Mouse (Mus musculus): ENCODE results near the gene Adamts13.
A peak's percentile ranks its signal among the peaks of the same experiment; 100 is the strongest.

The Adamts13 gene

DNA sequence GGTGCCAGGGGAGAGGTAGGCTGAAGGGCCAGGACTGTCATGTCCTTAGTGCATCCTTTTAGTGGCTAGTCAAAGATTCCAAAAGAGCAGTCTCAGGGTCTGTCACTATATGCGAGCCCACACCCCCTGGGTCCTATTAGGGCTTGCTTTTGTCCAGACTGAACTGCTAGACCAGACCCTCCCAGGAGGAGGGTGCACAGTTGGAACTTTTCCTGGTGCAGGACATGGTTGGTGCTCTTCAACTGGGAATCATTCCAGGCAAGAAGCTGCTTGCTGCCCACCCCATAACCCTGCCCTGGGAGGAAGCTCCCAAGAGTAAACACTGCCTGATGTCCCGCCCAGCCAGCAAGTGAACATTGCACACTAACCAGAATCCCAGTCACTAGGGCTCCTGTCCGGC is at the start of gene Adamts13:
TSS of gene Adamts13 (plus strand) at position 301 of the 400 bp plus-strand sequence.
- DNase-seq (ENCODE audit: low read depth) = no peak

- DNase-seq (ENCODE audit: low read depth) = no peak
These were observed 45.3 kb upstream of the Adamts13 start for GRCm38 (mm10) chr2:26927745-26928476.

DNA sequence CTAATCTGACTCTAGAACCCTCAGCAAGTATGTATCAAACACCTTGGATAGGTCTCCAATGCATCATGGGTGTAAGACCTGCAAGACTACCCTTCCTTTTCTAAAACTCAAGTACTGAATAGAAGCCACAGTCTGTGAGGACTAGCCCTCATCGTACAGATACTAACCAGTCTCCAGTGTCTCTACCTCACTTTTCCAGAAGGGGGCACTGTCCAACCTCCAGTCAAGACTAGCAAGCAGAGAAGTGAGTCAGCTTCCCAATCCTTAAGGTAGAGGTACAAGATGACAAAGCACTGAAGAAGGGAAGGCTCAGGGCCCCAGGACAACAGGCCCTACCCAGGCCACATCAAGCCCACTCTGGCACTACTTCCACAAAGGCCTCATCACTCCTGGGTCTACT is 42.8 kb upstream of the Adamts13 start:
- DNase-seq (ENCODE audit: low read depth) = peak; percentile 77

DNA sequence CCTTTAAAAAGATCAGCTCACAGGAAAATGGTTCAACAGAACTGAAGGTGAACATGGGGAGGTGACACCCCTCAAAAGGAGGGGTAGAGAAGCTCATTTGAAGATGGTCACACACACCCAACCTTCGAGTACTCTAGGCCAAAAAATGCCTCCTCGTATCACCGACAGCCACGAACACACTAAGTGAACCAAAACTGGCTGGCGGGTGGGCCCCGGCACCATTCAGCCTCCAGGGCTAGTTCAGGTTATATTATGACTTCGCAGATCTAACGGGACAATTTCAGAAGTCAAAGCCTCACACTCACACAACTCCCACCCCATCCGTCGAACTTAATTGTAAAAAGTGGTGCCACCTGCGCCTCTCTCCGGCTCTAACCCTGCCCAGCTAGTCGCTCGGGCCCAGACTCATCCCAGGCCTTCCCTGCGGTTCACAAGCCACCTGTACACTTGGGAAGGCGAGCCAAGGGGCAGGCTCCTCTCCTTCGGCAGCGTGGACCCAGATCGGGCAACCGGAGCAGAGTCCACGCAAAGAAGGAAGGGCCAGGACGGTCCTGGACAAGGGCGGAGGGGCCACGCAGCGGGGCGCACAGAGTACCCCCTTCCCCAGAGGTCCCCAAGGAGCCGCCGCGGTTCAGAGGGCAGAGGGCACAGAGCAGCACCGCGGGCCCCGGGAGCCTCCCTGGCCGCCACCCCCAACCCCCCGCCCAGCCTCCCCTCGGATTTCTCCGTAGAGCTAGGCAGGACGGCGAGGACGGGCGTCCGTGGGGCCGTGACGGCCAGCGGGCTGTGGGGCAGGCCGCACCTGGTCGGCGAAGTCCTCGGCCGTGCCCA is 40.5 kb upstream of the Adamts13 start:
- DNase-seq (ENCODE audit: low read depth) = no peak

DNA sequence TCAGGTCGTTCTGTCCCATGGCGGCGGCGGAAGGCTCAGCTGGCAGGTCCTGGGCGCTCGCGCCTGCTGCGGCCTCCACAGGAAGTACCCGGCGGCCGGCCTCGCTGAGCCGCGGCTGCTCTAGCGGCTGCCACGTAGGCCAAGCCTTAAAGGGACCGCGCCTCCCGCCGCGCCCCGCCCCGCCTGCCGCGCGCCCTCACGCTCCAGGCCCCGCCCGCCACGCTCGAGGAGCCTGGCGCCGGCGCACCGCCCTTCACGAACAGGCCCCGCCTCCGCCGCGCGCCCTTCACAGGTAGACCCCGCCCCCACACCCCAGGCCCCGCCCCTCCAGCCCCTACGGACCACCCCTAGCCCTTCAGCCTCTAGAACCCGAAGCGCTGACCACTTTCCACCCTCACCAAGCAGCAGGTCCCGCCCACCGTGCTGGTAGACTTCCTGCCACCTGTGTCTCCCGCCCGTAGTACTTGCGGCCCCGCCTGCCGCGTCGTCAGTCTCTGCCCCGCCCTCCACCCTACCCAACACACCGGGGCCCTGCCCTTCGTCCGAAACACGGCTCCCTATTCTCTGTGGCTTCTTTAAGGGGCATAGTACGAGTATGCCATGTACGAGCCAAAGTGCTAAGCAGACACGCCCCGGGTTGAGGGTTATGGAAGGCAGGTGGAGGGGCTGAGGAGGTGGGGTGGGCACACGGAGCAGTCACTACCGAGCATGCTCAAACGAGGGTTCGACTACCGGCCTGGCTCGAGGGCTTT is 39.7 kb upstream of the Adamts13 start, which contains the start of the genes Surf4 and Stkld1:
TSS of gene Surf4 (minus strand) at position 625 of the 752 bp plus-strand sequence.
TSS of gene Stkld1 (plus strand) at position 744 of the 752 bp plus-strand sequence.
- DNase-seq (ENCODE audit: low read depth) = peak; percentile 89

DNA sequence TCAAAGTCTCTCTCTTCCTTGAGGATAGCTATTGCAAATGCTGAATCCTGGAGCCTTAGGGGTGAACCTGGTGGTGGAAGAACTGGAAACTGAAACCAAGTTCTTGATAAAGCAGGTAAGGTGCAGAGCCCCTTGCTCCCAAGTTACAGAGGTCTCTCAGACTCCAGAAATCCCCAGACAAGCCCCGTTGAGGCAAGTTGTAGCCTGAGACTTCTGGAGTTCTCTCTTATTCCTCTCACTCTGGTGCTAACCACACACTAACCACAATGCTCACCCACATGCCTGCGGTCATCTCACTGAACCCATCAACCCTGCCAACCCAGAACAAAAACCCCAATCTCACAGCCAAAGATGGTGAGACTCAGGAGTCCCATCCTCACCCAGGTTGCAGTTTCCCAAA is 37.9 kb upstream of the Adamts13 start:
- DNase-seq (ENCODE audit: low read depth) = no peak

DNA sequence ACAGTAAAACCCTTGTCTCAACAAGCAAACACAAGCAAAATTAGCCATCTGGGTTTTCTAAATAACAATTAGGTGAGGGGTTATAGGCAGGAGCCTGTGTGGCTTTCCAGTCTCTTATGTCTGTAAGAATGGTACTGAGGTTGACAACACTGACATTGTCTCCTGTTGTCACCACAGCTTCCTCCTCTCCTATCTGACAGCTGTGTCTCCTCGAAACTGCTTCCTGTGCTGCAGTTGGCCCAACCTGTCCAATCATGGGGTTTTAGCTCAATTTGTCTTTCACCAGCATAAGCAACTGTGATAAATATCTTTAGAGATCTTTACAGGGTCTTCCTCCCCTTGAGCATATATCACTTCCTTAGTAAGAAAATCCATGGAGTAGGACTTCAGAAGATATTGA is 36.8 kb upstream of the Adamts13 start:
- no peak for DNase-seq (ENCODE audit: low read depth)

GRCm38 (mm10) chr2:26941539-26941938 is 31.7 kb upstream of the Adamts13 start:
- DNase-seq (ENCODE audit: low read depth) = no peak

GRCm38 (mm10) chr2:26943253-26943652 is 30.0 kb upstream of the Adamts13 start:
- DNase-seq (ENCODE audit: low read depth) = no peak

DNA sequence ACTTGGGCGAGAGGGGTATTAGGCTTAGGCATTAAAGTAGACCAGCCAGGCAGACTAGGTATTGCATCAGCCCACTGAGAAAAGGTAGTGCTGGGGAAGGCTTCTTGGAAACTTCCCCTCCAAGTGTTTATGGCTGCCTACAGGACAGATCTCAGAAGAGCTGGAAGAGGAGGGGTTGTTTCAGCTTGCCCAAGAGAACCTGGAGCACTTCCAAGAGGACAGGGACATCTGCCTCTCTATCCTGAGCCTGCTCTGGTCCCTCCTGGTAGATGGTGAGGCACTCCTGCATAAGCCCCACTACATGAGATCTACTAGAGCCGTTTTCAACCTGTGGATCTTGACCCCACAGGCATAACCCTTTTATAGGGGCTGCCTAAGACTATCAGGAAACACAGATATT is 22.8 kb upstream of the Adamts13 start:
- no peak for DNase-seq (ENCODE audit: low read depth)

DNA sequence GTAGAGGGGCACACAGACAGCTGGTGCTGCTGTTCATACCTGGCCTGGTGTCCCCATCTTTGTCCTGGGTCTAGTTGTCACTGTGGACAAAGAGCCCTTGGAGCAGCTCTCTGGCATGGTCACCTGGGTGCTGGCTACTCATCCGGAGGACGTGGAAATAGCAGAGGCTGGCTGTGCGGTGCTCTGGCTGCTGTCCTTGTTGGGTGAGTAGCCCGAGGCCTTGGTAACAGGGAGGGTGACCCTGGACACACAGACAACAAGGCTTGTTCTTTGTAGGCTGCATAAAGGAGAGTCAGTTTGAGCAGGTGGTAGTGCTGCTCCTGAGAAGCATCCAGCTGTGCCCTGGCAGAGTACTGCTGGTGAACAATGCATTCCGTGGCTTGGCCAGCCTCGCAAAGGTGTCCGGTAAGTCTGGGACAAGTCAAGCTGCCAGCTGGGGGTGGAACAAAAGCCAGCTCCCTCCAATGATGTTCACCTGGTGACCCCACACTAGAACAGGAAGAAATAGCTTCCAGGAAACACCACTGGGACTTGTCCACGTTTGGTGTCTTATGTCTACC is 21.8 kb upstream of the Adamts13 start:
- no peak for DNase-seq (ENCODE audit: low read depth)

DNA sequence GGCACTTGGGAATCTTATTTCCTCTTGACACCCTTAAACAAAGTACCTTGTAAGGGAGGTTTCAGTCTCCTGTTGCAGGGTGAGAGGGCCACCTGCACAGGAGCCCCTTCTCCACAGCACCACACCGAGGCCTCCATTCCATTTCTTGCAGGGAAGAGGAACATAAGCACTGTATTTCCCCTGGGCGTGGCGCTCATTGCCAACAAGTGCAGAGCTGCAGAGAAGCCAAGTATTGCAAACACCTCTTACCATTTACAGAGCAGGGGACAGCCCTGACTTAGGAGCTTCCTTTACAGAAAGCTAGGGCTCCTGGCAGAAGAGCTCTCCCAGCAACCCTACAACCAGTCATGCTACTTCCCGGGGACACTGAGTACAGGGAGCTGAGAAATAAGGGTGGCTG is 21.0 kb upstream of the Adamts13 start:
- DNase-seq (ENCODE audit: low read depth) = no peak

GRCm38 (mm10) chr2:26952866-26953265 is 20.4 kb upstream of the Adamts13 start:
- no peak for DNase-seq (ENCODE audit: low read depth)

DNA sequence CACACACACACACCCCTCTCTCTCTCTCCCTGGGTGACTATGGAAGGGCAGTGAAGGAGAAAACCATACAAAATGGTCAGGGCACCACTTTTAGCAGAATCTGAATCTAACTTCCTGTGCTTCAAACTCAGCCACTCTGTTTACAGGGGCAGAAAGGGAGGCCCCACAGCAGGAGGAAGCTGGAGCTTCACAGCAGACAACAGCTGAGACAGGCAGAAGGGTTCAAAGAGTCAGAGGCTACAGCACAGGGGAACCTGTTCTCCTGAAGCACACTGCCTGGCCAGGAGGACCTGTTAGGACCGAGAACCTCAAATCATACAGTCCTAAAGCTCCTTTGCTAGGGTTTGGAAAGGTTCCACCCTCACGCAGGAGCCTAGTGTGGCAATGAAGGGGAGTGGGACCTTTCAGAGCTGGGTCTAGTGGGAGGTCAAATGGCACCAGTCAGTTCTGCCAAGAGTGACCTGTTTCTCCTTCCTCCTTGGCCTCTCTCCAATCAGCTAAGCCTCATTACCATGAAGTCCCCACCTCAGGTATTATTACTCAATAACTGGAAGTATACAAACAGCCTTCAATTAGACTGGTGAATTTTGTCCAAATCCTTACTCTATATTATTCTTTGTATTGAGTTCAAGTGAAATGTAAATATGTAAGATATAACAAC is 18.4 kb upstream of the Adamts13 start:
- no peak for DNase-seq (ENCODE audit: low read depth)

- no peak for DNase-seq (ENCODE audit: low read depth)
These were observed 16.3 kb upstream of the Adamts13 start for GRCm38 (mm10) chr2:26956811-26957487.

DNA sequence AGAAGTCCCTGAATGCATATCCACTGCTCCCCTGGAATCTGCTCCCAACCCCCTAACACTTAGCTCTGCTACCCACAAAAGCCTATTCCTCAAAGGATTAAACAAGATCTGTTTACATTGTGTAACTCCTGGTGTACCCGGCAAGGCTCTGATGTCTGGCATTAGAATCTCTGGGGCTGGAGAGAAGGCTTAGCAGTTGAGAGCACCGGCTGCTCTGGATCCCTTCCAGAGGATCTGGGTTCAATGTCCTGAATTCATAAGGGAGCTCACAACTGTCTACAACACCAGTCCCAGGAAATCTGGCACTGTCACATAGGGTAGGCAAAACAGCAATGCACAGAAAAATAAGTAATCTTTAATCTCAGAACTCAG is 15.7 kb upstream of the Adamts13 start:
- no peak for DNase-seq (ENCODE audit: low read depth)

GRCm38 (mm10) chr2:26960756-26961155 is 12.5 kb upstream of the Adamts13 start:
- DNase-seq (ENCODE audit: low read depth) = no peak

- DNase-seq (ENCODE audit: low read depth) = peak; percentile 95
These were observed 9.1 kb upstream of the Adamts13 start, which contains the start of gene Rexo4 for GRCm38 (mm10) chr2:26963923-26964723. Gene Rexo4 (minus strand): TSS chr2:26964386.

GRCm38 (mm10) chr2:26964724-26965370 is 8.4 kb upstream of the Adamts13 start:
- DNase-seq (ENCODE audit: low read depth) = peak; percentile 9

DNA sequence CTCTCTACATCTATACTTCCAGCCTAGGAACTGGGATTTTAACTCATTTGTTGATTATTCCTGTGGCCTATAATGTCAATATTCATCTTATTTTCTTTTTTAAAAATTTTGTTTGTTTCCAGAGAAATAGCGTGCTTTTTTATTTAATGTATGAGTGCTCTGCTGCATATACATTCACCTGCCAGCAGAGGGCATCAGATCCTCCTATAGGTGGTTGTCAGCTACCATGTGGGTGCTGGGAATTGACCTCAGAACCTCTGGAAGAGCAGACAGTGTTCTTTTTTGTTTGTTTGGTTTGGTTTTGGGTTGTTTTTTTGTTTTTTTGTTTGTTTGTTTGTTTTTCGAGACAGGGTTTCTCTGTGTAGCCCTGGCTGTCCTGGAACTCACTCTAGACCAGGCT is 6.0 kb upstream of the Adamts13 start:
- DNase-seq (ENCODE audit: low read depth) = no peak

Measured in c-Kit-positive CD71-negative TER-119-negative erythroid progenitor cells, embryonic 14.5 days (primary cell).